Mouse (Mus musculus) neural tube, embryonic 13.5 days (tissue): ENCODE measurements around the gene Fsd1. TPM values are rescaled to one million over a fixed set of nuclear protein-coding genes. Genes with fewer than 3 reads are reported as not detected.

Source experiments
- ATAC-seq: fragments of 200-750 bp; cut with Nextera tagmentation; 2 replicates; pipeline ENCODE4 v1.8.0; 2017; ENCODE audit warnings: low read depth, mild to moderate bottlenecking, moderate TSS enrichment, moderate library complexity
- H3K27ac ChIP-seq: fragments of 300-500 bp; sonication (generic); replicated peaks from 2 replicates; pipeline ENCODE4 v1.5.1; 2015; ENCODE audit warnings: moderate library complexity, mild to moderate bottlenecking, inconsistent platforms
- H3K27me3 ChIP-seq: fragments of 300-500 bp; sonication (generic); 2 replicates; pipeline ENCODE4 v1.6.1; 2015; ENCODE audit warnings: mild to moderate bottlenecking, inconsistent platforms
- H3K36me3 ChIP-seq: fragments of 300-500 bp; sonication (generic); 2 replicates; pipeline ENCODE4 v1.6.1; 2015; ENCODE audit warnings: mild to moderate bottlenecking, inconsistent platforms
- H3K4me1 ChIP-seq: fragments of 300-500 bp; sonication (generic); replicated peaks from 2 replicates; pipeline ENCODE4 v1.6.1; 2015; ENCODE audit warnings: inconsistent platforms
- H3K4me2 ChIP-seq: fragments of 300-500 bp; sonication (generic); 2 replicates; pipeline ENCODE4 v1.6.1; 2015; ENCODE audit warnings: inconsistent platforms, mild to moderate bottlenecking, moderate library complexity
- H3K4me3 ChIP-seq: fragments of 300-500 bp; sonication (generic); 2 replicates; pipeline ENCODE4 v1.5.1; 2015; ENCODE audit warnings: mild to moderate bottlenecking, inconsistent platforms
- H3K9ac ChIP-seq: fragments of 300-500 bp; sonication (generic); 2 replicates; pipeline ENCODE4 v1.6.1; 2015; ENCODE audit warnings: moderate library complexity, mild to moderate bottlenecking, inconsistent platforms
- H3K9me3 ChIP-seq: fragments of 300-500 bp; sonication (generic); 2 replicates; pipeline ENCODE4 v1.6.1; 2016; ENCODE audit warnings: inconsistent platforms
- WGBS: fragments of 180-500 bp; shearing (Covaris S2); methylation state at CpG from one replicate; pipeline ENCODE4 v1.1.7; 2015; 5-methylcytosine and 5-hydroxymethylcytosine counted together
- polyA plus RNA-seq: library from polyadenylated mRNA; unstranded; fragments of >200 nt; fragmentation: Nextera tagmentation; extraction: Ambion mirVana; gene quantifications from 2 replicates; pipeline ENCODE4 v1.2.1, GENCODE M21; 2015

The Fsd1 gene
- polyA plus RNA-seq, 1 experiment from 2014 or later, result 165 TPM

GRCm38 (mm10) chr17:56036176-56036900, 50.0 kb downstream of the Fsd1 start, which contains the start of gene Sh3gl1:
Gene Sh3gl1, minus strand, starts transcription at chr17:56036635.
- peak within 1 kb of the TSS; percentile 90 for H3K27ac ChIP-seq
- peaks cover 58% of the 10 kb centered on the region for H3K4me1 ChIP-seq
- peaks cover 23% of the 10 kb centered on the region for H3K36me3 ChIP-seq
- peak; percentile 91 for ATAC-seq
- no peaks in the 10 kb centered on the region for H3K9me3 ChIP-seq
- H3K4me2 ChIP-seq, result peak within 1 kb of the TSS; percentile 67
- under 1% methylated on average over 74 of the region's 74 CpGs for WGBS
- H3K9ac ChIP-seq, result peak within 1 kb of the TSS; percentile 91
- peak within 1 kb of the TSS; percentile 89 for H3K4me3 ChIP-seq
- no peaks in the 10 kb centered on the region for H3K27me3 ChIP-seq

- Histone ChIP-seq H3K9me3 (no peaks in the 10 kb centered on the region), H3K4me2 (peak overlapping the region; percentile 67), H3K27ac (0 out of 2 replicates have a peak overlapping the region, but pooled peaks have one; percentile 3), H3K36me3 (peaks cover 21% of the 10 kb centered on the region), H3K9ac (peak overlapping the region; percentile 10; the same call in 1 of the 2 replicates), H3K4me3 (peak overlapping the region; percentile 21), H3K4me1 (peaks cover 58% of the 10 kb centered on the region), H3K27me3 (no peaks in the 10 kb centered on the region)
- ATAC-seq, result peak; percentile 47
- 40% methylated on average over 13 of the region's 13 CpGs for WGBS
These were observed 50.6 kb downstream of the Fsd1 start for GRCm38 (mm10) chr17:56036901-56037287.

DNA sequence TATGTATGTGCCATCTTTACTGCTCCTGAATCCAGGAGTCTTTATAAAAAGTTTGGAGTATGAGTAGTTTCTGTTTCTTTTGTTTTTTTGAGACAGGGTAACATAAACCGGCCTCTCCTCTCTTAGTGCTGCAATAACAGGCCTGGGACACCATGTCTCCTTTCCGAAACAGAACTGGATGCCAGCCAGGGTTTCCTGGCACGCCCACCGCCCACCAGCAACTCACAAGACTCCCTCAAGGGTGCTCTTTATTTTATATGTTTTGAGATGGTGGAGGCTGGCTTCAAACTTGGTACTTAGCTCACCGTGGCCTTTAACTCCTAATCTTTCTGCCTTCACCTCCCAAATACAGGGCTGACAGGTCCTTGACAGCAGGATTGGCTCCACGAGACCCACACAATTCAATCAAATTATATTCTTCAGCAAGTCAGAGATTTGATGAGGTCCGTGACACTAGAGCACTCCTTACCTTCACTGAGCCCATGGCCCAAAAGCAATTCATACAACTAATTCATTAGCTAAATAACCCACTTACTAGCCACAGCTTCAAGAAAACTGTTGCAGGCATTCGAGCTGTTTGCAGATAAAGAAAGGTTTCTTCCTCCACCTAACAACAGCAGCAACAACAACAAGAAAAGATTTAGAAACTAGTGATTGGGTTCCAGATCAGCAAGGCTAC, 52.4 kb downstream of the Fsd1 start:
- H3K4me3 ChIP-seq, result no peak overlapping the region
- no peaks in the 10 kb centered on the region for H3K27me3 ChIP-seq
- H3K4me1 ChIP-seq, result peaks cover 39% of the 10 kb centered on the region
- no peak overlapping the region for H3K9ac ChIP-seq
- H3K9me3 ChIP-seq, result no peaks in the 10 kb centered on the region
- H3K27ac ChIP-seq, result no peak overlapping the region
- no peak for ATAC-seq
- H3K36me3 ChIP-seq, result peaks cover 15% of the 10 kb centered on the region
- no peak overlapping the region for H3K4me2 ChIP-seq
- 83% methylated on average over 8 of the region's 8 CpGs for WGBS

GRCm38 (mm10) chr17:56039345-56039744, 53.0 kb downstream of the Fsd1 start:
- no peak for ATAC-seq
- Histone ChIP-seq H3K36me3 (peaks cover 14% of the 10 kb centered on the region), H3K27me3 (no peaks in the 10 kb centered on the region), H3K4me1 (peaks cover 33% of the 10 kb centered on the region), H3K27ac (peak overlapping the region; percentile 81; the same call in 1 of the 2 replicates), H3K9ac (no peak overlapping the region), H3K4me2 (peak overlapping the region; percentile 86), H3K9me3 (no peaks in the 10 kb centered on the region), H3K4me3 (0 out of 2 replicates have a peak overlapping the region, but pooled peaks have one; percentile 74)
- 80% methylated on average over 4 of the region's 4 CpGs for WGBS

DNA sequence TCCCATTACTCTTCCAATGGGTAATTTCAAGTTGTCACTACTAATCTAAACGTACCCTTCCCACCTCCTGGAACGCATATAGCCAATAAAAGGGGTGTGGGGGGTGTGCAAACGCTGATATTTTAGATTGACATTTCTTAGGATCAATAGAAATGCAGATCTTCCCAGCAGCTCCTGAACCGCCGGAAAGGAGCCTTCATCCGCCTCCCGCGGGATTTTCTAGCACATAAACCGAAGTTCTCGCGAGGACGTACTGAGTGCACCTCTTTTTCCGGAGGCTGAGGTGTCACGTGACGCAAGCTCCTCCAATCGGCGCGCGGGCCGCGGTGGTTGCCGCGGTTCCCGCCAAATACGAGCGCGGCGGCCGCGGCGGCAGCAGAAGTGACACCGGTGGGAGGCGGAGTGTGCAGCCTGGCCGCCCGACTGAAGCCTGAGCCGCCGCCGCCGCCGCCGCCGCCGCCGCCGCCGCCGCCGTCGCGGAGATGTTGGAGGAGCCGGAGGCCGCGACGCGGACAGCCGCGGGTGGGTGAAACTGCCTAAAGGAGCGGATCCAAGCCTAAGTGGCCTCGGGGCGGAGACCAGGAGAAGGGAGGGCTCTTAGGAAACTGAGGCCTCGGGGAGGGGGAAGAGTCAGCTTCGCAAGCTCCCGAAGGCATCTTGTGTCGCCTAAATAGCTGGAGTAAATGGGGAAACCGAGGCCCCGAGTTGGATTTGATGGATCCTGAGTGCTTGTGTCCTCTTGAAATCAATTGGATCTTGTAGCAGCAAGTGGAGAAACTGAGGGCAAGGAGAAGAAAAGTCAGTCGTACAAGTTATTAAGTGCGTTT, 53.9 kb downstream of the Fsd1 start, which contains the start of gene Chaf1a:
Chaf1a (plus strand) TSS at position 410 of the 827 bp plus-strand sequence.
- Histone ChIP-seq H3K4me1 (peaks cover 24% of the 10 kb centered on the region), H3K4me3 (peak within 1 kb of the TSS; percentile 74), H3K9ac (peak within 1 kb of the TSS; percentile 82), H3K27me3 (no peaks in the 10 kb centered on the region), H3K36me3 (0 out of 2 replicates have a peak, but pooled peaks cover 8% of the 10 kb centered on the region), H3K9me3 (no peaks in the 10 kb centered on the region), H3K27ac (peak within 1 kb of the TSS; percentile 81), H3K4me2 (peak within 1 kb of the TSS; percentile 86)
- WGBS, result under 1% methylated on average over 68 of the region's 68 CpGs
- peak; percentile 78 for ATAC-seq

DNA sequence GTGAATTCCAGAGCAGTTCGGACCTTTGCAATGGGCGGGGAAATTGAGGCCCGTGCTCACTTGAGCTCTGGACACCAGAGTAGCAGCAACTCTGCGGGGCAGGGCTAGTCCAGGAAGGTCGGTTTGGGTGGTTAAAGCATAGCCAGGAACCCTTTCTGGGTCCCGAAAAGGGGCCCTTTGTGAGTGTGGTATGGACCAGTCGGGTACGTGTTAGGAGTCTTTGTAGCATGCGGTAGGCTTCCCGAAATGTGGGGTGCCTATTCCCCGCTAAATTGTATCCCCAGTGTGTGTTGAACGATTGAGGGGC, 54.5 kb downstream of the Fsd1 start:
- WGBS, result 1% methylated on average over 12 of the region's 12 CpGs
- 0 out of 2 replicates have a peak overlapping the region, but pooled peaks have one; percentile 81 for H3K27ac ChIP-seq
- peaks cover 18% of the 10 kb centered on the region for H3K4me1 ChIP-seq
- peak overlapping the region; percentile 74 for H3K4me3 ChIP-seq
- peak overlapping the region; percentile 82 for H3K9ac ChIP-seq
- no peaks in the 10 kb centered on the region for H3K9me3 ChIP-seq
- no peak for ATAC-seq
- H3K36me3 ChIP-seq, result 0 out of 2 replicates have a peak, but pooled peaks cover 8% of the 10 kb centered on the region
- peak overlapping the region; percentile 86 for H3K4me2 ChIP-seq
- no peaks in the 10 kb centered on the region for H3K27me3 ChIP-seq

Other genes starting within 250 kb of the Fsd1 start
- gene Adgre4, start 236.5 kb upstream of the Fsd1 start, polyA plus RNA-seq, result 0.06 TPM in 1 of 2 replicates, not detected in the other
- 10.1 and 11.9 TPM in 2 replicates for gene Zfp119a, start 107.6 kb upstream of the Fsd1 start, polyA plus RNA-seq
- 15.6 and 18.9 TPM in 2 replicates for gene Zfp959, start 94.4 kb upstream of the Fsd1 start, polyA plus RNA-seq
- gene Zfp119b, start 37.0 kb upstream of the Fsd1 start, polyA plus RNA-seq, result 9.0 and 9.6 TPM in 2 replicates
- gene Ebi3, start 33.9 kb upstream of the Fsd1 start, polyA plus RNA-seq, result 4.1 and 5.1 TPM in 2 replicates
- 21.1 and 24.1 TPM in 2 replicates for gene Yju2, start 27.4 kb upstream of the Fsd1 start, polyA plus RNA-seq
- 150 and 161 TPM in 2 replicates for gene Shd, start 16.0 kb upstream of the Fsd1 start, polyA plus RNA-seq
- 6.4 and 7.4 TPM in 2 replicates for gene Stap2, start 19.1 kb downstream of the Fsd1 start, polyA plus RNA-seq
- 156 and 174 TPM in 2 replicates for gene Mpnd, start 19.2 kb downstream of the Fsd1 start, polyA plus RNA-seq
- gene Sh3gl1, start 50.1 kb downstream of the Fsd1 start, polyA plus RNA-seq, result 112 and 114 TPM in 2 replicates
- 6.3 and 8.0 TPM in 2 replicates for gene Chaf1a, start 53.9 kb downstream of the Fsd1 start, polyA plus RNA-seq
- 79.6 and 91.4 TPM in 2 replicates for gene Ubxn6, start 88.5 kb downstream of the Fsd1 start, polyA plus RNA-seq
- gene Hdgfl2, start 93.1 kb downstream of the Fsd1 start, polyA plus RNA-seq, result 140 and 150 TPM in 2 replicates
- 0.03 and 0.11 TPM in 2 replicates for gene Plin4, start 123.3 kb downstream of the Fsd1 start, polyA plus RNA-seq
- gene Plin5, start 131.1 kb downstream of the Fsd1 start, polyA plus RNA-seq, result 0.83 and 0.93 TPM in 2 replicates
- gene Lrg1, start 135.5 kb downstream of the Fsd1 start, polyA plus RNA-seq, result 0.22 TPM in 1 of 2 replicates, not detected in the other
- 10.9 and 11.1 TPM in 2 replicates for gene Sema6b, start 153.8 kb downstream of the Fsd1 start, polyA plus RNA-seq
- gene Tnfaip8l1, start 176.0 kb downstream of the Fsd1 start, polyA plus RNA-seq, result 8.5 and 9.1 TPM in 2 replicates
- gene Mydgf, start 197.4 kb downstream of the Fsd1 start, polyA plus RNA-seq, result 67.4 and 74.2 TPM in 2 replicates
- gene Dpp9, start 232.4 kb downstream of the Fsd1 start, polyA plus RNA-seq, result 25.7 and 26.3 TPM in 2 replicates